Mouse (Mus musculus) erythroblast, embryonic 14.5 days (primary cell): ENCODE data around the gene AY074887.

Experiments used
- GATA1 ChIP-seq: IDR thresholded peaks from 2 replicates; pipeline ENCODE4 v1.6.1; 2012; ENCODE audit warnings: low read length, inconsistent platforms, mixed read lengths
- TAL1 ChIP-seq: IDR thresholded peaks from 3 replicates; pipeline ENCODE4 v1.6.1; 2012; ENCODE audit warnings: low read length, inconsistent platforms, mixed read lengths

GRCm38 (mm10) chr9:54909446-54909845 is 41.4 kb downstream of the AY074887 start:
- TF ChIP-seq GATA1 = no peak
- TF ChIP-seq TAL1 = no peak
